Mouse (Mus musculus): ENCODE results near the gene Esp31.

The Esp31 gene

GRCm38 (mm10) chr17:38639147-38639546, at the start of gene Esp31:
Esp31 (plus strand) TSS chr17:38639447.
- no peak for DNase-seq (ENCODE audit: low read depth, low spot score)

Measured in c-Kit-negative CD71-positive TER-119-positive erythroid progenitor cells, embryonic 14.5 days (primary cell).